Mouse (Mus musculus): ENCODE measurements around the gene Zik1.

Gene Zik1

DNA sequence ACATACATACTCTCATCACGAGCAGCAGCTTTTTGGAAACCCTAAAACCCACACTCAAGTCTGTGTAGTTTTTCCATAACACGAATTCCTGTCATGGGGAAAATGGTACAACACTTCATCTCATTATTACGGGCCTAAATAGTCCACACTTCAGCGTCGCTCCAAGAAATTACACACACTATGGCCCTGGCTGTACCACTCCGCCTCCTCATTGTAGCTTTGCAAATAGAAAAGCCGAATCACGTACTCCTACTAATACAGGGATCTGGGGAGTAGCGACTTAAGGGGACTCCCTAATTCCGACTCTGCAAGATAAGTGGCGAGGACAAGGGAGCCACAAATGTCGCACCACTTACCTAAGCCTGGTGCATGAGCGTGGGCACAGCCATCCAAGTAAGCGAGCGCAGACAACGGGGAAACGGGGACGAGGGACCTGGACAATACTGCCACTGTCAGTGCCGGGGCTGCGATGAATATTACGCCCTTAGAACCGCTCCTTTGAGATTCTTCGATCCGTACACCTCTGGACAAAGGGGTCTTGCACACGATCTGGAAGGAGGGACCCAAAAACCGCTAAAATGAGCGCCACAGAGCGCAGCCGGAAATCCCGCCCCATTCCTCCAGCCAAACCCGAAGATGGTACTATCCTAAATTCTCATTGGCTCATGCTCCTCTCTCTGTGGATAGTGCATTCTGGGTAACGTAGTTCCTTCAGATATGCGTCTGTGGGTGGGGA is at the start of gene Zik1:
Gene Zik1 (minus strand): TSS at position 609 of the 736 bp plus-strand sequence.
- DNase-seq (ENCODE audit: low spot score) = peak; percentile 76

DNA sequence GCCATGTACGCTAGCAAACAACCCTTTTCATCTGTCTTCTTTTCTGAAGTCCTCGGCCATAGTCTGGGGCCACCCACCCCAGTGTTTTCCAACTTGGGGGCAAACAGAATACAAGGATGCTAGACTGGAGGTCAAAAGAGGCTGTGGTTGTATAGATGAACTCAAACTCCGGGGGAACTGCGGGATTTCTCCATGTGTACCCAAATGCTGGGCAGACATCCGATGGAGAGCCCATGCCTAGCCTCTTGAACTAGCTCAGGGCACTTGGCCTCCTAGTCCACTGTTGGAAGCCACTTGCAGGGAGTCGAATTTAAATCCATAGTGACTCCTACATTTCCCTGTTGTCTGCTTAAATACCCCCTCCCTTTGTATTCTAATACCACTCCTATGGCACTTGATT is 384 bp upstream of the Zik1 start:
- no peak for DNase-seq (ENCODE audit: low spot score)

DNA sequence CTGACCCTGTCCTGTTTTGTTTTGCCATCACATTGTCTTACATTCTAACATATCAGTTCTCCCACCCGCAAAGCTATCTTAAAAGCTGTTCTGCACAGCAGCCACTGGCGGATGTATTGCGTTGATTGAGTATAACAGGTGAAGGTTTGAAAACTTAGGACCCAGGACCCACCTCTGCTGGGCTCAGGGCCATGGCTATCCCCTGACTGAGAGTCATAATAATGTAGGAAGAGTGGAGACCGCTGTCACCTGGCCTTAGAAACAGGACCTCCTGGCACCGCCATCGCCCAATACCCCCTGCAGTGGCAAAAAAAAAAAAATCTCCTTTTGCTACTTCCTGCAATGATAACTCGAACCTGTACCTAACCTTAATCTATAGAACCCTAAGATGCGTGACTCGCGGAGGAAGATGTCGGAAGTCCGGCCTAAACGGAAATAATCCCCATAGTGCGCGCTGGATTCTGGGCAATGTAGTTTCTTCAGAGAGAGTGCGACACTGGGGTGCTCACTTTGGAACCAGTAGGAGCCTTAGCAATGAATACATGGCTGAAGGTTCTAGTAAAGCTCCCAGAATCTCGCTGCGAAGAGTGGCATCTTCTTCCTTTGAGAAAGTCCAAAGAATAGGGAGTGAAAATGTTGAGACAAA is 14.5 kb downstream of the Zik1 start:
- DNase-seq (ENCODE audit: low spot score) = peak; percentile 59

DNA sequence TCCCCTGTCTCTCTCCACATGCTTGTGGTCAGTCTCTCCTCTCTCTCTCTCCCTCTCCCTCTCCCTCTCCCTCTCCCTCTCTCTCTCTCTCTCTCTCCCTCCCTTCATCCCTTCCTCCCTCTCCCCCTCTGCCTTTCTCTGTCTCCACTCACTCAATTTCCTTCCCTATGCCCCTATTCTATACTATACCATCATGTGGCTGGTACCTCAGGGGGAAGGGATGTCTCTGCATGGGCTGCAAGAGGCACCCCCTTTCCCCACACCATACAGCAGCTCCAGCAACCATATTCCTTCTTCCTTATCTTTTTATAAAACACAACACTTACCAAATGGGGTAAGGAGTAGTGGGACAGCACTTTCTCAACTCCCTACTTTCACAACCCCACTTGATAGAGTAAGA is 15.4 kb downstream of the Zik1 start:
- DNase-seq (ENCODE audit: low spot score) = no peak

DNA sequence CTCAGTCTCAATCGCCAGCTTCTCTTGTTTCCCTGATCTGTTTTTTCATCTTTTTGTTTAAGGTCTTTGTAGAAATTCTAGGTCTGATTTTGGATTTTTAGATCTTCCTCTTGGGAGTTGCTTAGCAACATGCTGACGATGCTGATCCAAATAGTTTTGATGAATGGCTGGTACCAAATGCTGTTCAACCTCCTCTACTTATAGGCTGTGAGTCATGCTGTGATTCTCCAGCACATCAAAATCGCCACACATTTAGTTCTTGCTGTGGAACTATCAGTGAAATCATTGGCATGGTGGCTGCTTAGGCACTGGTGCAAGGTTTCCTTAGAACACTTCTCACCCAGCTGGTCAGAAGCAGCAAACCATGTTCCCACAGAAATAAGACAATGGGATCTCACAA is 37.0 kb downstream of the Zik1 start:
- no peak for DNase-seq (ENCODE audit: low spot score)

DNA sequence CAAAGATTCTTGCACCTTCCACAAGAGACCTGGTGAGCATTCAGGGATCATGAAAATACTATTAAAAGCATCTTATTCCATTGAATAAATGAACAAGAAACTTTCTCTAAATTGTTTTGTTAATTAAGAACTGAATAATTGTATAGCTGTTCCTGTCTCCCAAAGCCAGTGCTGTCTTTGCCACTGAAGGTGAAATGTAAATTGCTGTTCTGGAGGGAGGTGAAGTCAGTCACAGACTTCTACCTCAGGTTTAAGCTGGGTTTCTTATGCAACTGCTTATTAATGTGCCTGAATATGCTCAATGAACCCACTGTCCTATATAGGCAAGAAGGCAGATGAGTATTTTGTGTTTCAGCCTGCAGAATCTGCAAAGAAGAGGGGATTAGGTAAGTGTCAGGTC is 52.2 kb downstream of the Zik1 start, which contains the start of gene Vmn1r67:
Gene Vmn1r67 (plus strand): TSS at position 301 of the 400 bp plus-strand sequence.
- DNase-seq (ENCODE audit: low spot score) = no peak
